Mouse (Mus musculus) megakaryocyte, embryonic 14.5 days (primary cell): ENCODE measurements around the gene Gnao1.

Experiments used
- FLI1 ChIP-seq: IDR thresholded peaks from 2 replicates; pipeline ENCODE4 v1.6.1; 2012; ENCODE audit warnings: low read length, inconsistent platforms, mixed read lengths
- GATA1 ChIP-seq: IDR thresholded peaks from 3 replicates; pipeline ENCODE4 v1.6.1; 2012; ENCODE audit warnings: mixed read lengths, low read length, inconsistent platforms, borderline replicate concordance

DNA sequence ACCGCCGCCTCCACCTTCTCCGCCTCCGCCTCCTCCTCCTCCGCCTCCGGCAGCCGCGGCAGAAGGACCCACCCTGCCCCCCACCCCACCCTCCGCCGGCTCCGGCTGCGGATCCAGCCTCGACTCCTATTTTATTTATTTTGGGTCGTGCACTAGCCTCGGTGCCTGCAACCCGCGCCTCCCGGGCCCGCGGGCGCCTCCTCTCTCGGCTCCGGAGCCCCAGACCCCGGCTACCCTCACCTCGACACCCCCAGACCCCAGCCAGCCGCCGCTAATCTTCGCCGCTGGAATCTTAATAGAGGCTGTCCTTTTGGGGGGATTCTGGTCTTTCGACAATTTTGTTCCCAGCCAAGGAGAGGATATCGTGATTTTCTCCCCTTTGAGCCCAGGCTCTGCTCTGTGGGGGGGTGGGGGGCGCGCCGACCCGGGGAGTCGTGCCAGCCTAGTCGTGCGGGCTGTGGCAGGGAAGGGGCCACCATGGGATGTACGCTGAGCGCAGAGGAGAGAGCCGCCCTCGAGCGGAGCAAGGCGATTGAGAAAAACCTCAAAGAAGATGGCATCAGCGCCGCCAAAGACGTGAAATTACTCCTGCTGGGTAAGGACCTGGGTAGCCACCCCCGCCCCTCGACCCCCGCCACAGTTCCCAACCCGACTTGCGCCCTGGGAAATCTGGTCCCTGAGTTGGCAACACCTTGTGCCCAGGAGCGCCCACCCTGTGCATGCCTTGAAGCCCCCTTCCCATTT lies 1.3 kb downstream of the Gnao1 start:
- TF ChIP-seq GATA1 (no peak), FLI1 (no peak)
